Mouse (Mus musculus) naive thymus-derived CD4-positive, alpha-beta T cell, adult 2 months (primary cell): ENCODE data around the gene Pde4c.

Experiments
- DNase-seq: peaks from one replicate; pipeline ENCODE4 v3.0.0-alpha.2; 2011; ENCODE audit warnings: low read depth

Gene Pde4c

GRCm38 (mm10) chr8:70697366-70698250 is 25.9 kb upstream of the Pde4c start:
- peak; percentile 46 for DNase-seq

- peak; percentile 100 for DNase-seq
These were observed 25.0 kb upstream of the Pde4c start, which contains the start of gene Jund for GRCm38 (mm10) chr8:70698310-70699109. Gene Jund (plus strand): TSS chr8:70698949.

GRCm38 (mm10) chr8:70699116-70699833 is 24.2 kb upstream of the Pde4c start:
- DNase-seq: no peak

GRCm38 (mm10) chr8:70699834-70700554 is 23.5 kb upstream of the Pde4c start:
- peak; percentile 85 for DNase-seq

- peak; percentile 95 for DNase-seq
These were observed 23.0 kb upstream of the Pde4c start for GRCm38 (mm10) chr8:70700555-70700922.

GRCm38 (mm10) chr8:70701048-70701981 is 22.2 kb upstream of the Pde4c start:
- DNase-seq: no peak

- peak; percentile 64 for DNase-seq
These were observed 21.3 kb upstream of the Pde4c start for GRCm38 (mm10) chr8:70701982-70702841.

GRCm38 (mm10) chr8:70702842-70703182 is 20.7 kb upstream of the Pde4c start:
- DNase-seq: no peak

- no peak for DNase-seq
These were observed 20.2 kb upstream of the Pde4c start, which contains the start of gene Iqcn for GRCm38 (mm10) chr8:70703287-70703686. Gene Iqcn (plus strand): TSS chr8:70703457.

GRCm38 (mm10) chr8:70708281-70708680 is 15.2 kb upstream of the Pde4c start:
- DNase-seq: no peak

- DNase-seq: no peak
These were observed 13.7 kb upstream of the Pde4c start for GRCm38 (mm10) chr8:70709794-70710193.

GRCm38 (mm10) chr8:70710296-70710695 is 13.2 kb upstream of the Pde4c start:
- no peak for DNase-seq

GRCm38 (mm10) chr8:70711041-70711440 is 12.5 kb upstream of the Pde4c start:
- DNase-seq: no peak

- no peak for DNase-seq
These were observed 9.5 kb upstream of the Pde4c start for GRCm38 (mm10) chr8:70713991-70714390.

- no peak for DNase-seq
These were observed 8.4 kb upstream of the Pde4c start for GRCm38 (mm10) chr8:70715086-70715485.

GRCm38 (mm10) chr8:70716521-70717400 is 6.8 kb upstream of the Pde4c start:
- DNase-seq: no peak

- DNase-seq: peak; percentile 85
These were observed 5.2 kb upstream of the Pde4c start, which contains the start of gene Gm3336 for GRCm38 (mm10) chr8:70718297-70718696. Gene Gm3336 (plus strand): TSS chr8:70718543.

GRCm38 (mm10) chr8:70719796-70720270 is 3.7 kb upstream of the Pde4c start:
- no peak for DNase-seq
